Mouse (Mus musculus): Measurements from ENCODE around the gene Slc44a1.
A peak's percentile ranks its signal among the peaks of the same experiment; 100 is the strongest.

Gene Slc44a1

DNA sequence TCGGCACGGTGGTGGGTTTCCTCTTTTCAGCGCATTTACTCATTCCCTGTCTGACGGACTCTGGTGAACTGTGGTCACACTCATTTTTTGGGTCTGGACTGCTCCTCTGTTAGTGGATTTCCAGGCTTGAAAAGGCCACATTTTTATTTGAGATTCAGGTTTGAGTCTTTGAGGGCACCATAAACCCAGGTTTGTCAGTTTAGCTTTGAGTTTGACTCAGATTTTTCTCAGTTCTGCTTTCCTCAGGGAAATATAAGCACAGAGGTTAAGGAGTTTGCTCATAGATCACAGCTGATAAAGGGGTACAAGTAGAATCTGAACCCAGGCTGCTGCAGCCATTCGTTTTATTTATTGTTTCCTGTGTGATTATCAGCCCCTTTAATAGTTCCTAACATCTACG lies 180.9 kb downstream of the Slc44a1 start:
- no peak for DNase-seq

DNA sequence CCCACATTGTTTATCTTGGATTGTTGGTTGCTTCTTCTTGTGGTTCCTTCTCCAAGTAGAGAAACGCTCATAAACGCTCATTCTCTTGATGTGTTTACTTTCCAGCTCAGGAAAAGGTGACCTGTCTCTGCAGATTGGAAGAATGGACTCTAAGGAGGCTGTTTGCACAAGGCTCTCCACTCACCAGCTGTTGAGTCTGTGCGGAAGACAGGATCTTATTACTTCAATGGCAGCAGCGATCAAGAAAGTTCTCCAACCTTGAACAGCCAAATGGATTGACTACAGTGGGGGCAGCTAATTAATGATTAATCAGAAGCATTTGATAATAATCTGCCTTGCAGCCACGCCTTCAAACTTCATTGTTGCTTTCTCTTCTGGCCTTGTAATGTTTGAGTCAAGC lies 181.3 kb downstream of the Slc44a1 start:
- no peak for DNase-seq

DNA sequence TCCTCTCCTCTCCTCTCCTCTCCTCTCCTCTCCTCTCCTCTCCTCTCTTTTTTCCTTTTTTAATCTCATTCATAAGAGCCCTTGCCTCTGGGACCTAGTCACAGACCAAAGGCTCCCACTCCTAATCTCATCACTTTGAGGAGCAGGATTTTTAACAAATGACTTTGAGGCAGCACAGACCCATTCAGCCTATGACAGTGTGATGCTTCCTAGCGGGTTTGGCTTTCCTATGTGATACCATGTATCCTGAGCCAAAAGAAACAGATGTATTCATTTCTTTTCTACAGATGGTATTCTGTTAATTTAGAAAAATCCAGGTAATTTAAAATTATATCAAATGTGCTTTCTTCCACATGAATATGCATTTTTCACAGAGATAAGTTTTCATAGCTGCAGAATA lies 183.5 kb downstream of the Slc44a1 start:
- peak; percentile 53 for DNase-seq

DNA sequence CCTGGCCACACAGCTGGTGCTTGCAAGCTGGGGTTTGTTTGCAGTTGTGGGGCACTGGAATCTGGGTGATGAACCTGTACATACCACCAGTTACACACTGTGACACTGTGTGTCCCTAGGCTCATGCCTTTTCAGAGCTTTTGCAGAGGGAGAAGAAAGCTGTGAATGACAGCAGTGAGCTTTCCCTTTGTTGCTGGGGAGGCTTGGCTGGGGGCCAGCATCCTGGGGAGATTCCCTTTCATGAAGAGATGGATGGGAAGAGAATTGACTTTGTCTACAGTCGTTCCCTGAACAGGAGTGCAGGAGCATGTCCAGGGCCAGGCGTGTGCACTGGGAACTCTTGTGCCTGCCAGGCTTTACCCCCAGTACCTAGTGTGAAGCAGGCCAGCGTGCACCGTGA lies 184.6 kb downstream of the Slc44a1 start:
- DNase-seq: peak; percentile 48

DNA sequence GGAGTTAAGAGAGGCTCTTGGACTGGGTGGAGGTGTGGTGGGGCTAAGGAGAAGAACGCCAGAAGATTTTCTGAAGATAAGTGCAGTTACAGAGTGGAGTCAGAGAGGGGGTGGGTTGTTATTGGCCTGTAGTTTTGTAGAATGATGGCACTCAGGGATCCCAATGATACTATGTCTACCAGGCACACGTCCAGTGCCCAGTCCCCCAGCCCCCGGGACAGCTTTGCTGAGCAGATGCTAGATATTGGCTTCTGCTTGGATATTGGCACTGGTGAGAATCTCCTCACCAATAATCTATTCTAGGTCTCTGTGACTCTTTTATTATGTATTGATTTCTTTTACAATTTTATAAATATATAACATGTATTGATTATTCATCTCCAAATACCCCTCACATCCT lies 185.1 kb downstream of the Slc44a1 start:
- no peak for DNase-seq

DNA sequence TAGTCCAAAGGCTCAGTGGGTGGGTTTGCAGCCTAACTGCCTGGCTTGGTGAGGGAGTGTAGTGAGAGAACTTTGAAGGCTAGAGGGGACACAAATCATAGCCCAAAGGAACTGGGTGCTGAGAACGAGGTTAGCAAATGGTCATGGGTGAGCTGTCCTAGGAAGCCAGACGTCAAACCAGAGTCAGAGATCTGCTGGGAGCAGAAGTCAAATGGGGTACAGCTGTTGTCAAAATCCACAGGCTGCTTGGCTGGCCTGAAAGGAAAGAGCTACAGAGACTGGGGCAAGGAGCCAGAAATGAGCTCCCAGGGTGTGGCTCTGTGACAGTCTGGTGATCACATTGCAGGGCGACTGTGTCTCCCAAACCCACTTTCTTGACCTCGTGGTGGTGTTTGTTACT lies 188.7 kb downstream of the Slc44a1 start:
- no peak for DNase-seq

DNA sequence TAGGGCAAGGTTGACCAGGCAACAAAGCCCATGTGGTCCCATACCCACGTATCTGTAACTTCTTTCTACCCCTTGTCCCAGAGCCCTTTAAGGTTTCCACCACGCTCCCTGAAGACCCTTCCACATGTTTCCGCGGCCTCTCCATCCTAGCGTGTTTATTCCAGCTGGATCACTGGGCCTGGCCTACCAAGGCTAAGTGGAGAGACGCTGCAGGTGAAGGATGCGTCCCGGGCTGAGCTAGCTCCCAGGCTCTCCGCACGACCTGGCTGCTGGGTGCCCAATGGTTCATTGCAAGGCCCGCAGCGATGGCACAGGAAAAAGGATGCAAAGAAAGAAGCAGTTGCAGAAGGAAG lies 190.7 kb downstream of the Slc44a1 start:
- DNase-seq: no peak

DNA sequence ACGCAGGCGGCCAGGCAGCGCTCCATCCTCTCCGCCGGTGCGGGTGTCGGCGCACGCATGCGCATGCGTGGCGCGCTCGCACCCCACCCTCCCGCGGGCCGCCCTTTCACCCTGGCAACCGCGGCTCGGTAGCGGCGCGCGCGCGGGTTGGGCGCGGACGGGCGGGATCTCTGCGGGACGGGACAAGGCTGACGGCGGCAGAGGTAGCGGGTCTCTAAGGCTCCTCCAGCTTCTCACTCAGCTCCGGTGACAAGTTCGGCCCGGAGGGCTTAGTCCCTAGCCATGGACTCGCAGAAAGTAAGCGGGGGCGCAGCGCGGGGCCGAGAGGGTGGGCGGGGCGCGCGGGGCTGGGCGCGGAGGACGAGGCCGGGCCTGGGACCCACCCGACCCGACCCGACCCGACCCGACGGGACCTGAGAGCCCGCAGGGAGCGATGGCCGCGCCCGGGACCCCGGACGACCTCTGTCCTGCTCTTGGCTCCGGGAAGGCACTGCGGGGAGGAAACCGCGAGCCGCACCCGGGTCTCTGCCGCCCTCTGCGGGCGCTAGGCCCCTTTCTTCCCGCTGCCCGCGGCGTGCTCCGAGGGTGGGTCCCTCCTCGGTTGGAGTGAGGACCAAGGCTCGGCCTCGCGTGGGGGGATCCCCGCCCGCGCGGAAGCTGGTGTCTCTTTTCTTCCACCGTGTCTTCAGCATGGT lies 191.2 kb downstream of the Slc44a1 start, which contains the start of gene Fsd1l:
TSS of gene Fsd1l (plus strand) at position 156 of the 695 bp plus-strand sequence.
- DNase-seq: peak; percentile 76

DNA sequence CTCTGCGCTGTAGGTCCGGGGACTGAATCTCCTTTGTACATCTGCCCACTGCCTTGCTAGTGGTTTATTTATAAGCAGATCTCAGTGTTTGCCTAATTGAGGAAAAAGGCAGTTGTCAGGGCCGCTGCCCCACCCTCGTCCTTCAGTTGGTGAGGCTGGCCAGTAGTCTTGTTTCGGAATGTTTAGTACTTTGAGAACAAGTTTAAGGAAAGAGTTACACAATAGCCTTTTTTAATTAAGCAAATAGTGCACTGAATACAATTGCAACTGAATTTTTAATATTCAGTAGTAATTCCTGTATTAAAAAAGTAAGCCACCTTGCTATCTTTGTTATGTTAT lies 191.8 kb downstream of the Slc44a1 start:
- no peak for DNase-seq

DNA sequence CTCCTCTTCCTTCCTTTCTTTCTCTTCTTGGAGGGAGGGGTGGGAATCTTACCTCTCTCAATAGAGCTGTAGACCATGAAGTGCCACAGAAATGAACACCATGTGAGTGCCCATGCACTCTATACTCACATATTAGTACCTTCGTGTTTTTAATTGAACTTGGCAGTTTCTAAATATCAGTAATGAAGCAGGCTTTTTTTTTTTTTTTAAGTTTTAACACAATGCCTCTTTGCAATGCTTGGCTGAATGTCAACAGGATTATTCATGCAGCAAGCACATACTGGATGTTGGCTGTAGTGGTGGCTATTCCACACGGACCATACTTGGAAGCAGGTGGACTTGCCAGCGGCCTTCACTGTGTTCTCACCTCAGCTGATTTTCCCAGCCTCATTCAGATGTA lies 195.1 kb downstream of the Slc44a1 start:
- DNase-seq: no peak

DNA sequence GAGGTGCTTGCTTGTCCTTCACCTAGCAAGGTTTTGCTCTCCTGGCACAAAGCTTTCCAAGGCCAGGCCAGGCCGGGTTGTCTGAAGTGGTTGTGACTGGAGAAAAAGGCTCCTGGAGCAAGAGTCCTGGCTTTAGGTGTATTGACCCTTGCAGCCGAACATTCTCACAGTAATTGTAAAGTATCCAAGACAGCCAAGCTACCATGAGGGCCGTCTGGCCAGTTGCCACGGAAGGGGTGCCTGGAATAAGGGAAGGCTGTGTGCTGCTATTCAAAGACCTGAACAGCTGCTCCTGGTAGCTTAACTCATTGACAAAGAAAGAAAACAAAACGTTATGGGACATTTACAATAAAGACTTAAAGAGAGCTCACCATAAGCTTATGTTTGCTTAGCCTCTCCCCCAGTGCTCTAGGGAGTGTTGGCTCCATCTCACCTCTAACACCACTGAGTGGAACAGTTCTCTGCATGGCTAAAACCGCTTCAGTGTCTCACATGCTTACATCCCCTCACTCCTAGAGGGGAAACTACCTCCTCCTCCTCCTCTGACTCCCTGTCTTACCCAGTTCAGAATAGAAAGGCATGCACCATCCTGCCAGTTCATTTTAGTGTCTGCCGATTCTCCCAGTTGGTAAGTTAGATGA lies 197.2 kb downstream of the Slc44a1 start:
- DNase-seq: no peak

DNA sequence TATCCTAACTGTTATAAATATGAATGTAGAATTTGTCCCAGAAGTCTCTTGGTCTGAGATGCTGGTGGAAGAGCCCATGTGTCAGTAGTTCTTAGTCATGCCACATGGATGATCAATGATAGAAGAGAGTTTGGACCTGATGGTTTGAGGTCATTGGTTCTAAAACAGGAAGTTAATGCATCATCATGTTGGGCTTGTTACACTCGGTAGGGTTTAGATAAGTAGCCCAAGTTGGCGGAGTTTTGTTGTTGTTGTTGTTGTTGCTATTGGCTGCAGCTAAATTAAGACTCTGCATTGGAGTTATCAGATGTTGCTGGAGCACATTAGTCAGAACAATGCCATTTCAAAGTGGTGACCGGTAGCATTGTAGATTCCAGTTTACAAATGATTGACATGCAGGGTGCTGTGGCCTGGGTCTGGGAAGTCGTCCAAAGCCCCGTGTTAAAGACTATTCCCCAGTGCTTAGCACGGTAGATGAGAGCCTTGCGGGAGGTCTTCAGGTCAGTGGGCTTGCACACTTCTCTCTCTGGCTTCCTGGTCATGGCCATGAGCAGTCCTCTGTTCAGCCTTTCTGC lies 198.4 kb downstream of the Slc44a1 start:
- no peak for DNase-seq

DNA sequence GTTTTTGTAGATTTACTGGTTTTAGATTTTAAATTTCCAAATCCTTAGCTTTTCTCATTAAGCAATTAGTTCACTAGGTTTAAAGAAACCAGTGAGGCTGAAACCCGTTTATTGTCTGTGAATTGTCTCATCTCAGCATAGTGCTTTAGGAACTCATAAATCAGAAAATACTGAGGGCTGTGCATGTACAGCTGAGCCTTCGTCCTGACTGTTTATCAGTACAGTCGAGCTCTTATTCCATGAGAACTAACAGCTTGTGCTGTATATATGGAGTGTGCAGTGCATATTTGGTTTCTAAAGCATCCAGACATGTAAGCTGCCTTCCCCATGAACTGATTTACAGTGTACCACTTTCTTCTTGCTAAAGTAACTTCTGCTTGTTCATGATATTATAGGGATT lies 217.8 kb downstream of the Slc44a1 start:
- DNase-seq: no peak

DNA sequence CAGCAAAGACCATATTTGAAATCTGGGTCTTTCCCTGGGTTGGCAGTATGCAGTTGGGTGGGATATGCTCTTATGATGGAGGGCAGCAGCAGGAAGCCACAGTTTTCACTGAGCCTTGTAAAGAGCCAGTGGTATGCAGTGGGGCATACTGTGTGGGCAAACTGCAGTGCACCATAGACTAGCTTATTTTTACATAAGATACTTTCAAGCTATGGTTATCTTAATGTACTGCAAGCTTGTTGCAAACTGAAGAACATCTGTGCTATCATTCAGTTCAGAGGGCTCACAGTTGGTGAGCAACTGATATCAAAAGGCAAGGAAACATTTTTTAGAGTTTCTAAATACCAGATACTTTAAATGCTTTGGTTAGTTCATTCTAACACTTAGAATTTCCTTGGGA lies 220.5 kb downstream of the Slc44a1 start:
- DNase-seq: no peak

Measured in layer of hippocampus, adult 9-11 months (tissue).